Mouse (Mus musculus) spleen, adult 18-20 months (tissue): ENCODE data around the gene Tmem131.
"Not testable (repeated sequence)": the region's sequence is repeated elsewhere in the genome, so short reads cannot be mapped to it uniquely, and the experiment has no call there.

ENCODE experiments used
- DNase-seq, 2 experiments: peaks; one replicate each; pipeline ENCODE4 v3.0.0; 2022; ENCODE audit warnings: mixed read lengths in 2 of 2

Gene Tmem131

GRCm38 (mm10) chr1:36915200-36915580, 28.3 kb downstream of the Tmem131 start:
- DNase-seq: no peak

GRCm38 (mm10) chr1:36914455-36915199, 28.8 kb downstream of the Tmem131 start:
- no peak for DNase-seq

GRCm38 (mm10) chr1:36913806-36914205, 29.7 kb downstream of the Tmem131 start:
- DNase-seq: no peak

GRCm38 (mm10) chr1:36912239-36912638, 31.2 kb downstream of the Tmem131 start:
- DNase-seq: no peak

GRCm38 (mm10) chr1:36911603-36912002, 31.9 kb downstream of the Tmem131 start:
- DNase-seq: no peak

- DNase-seq: no peak
These were observed 33.1 kb downstream of the Tmem131 start for GRCm38 (mm10) chr1:36910397-36910796.

GRCm38 (mm10) chr1:36909965-36910364, 33.5 kb downstream of the Tmem131 start:
- not testable (repeated sequence) for DNase-seq

- no peak for DNase-seq
These were observed 38.2 kb downstream of the Tmem131 start for GRCm38 (mm10) chr1:36905216-36905615.

- DNase-seq: no peak
These were observed 39.0 kb downstream of the Tmem131 start for GRCm38 (mm10) chr1:36904489-36904888.

GRCm38 (mm10) chr1:36904084-36904451, 39.4 kb downstream of the Tmem131 start:
- no peak for DNase-seq

GRCm38 (mm10) chr1:36903376-36904083, 39.9 kb downstream of the Tmem131 start:
- no peak for DNase-seq

- no peak for DNase-seq
These were observed 40.7 kb downstream of the Tmem131 start for GRCm38 (mm10) chr1:36902533-36903315.

GRCm38 (mm10) chr1:36899622-36900021, 43.8 kb downstream of the Tmem131 start:
- no peak for DNase-seq

GRCm38 (mm10) chr1:36896423-36896822, 47.0 kb downstream of the Tmem131 start:
- no peak for DNase-seq

- DNase-seq: no peak
These were observed 48.0 kb downstream of the Tmem131 start for GRCm38 (mm10) chr1:36895452-36895851.

- no peak for DNase-seq
These were observed 49.3 kb downstream of the Tmem131 start for GRCm38 (mm10) chr1:36894136-36894535.

GRCm38 (mm10) chr1:36893720-36894119, 49.7 kb downstream of the Tmem131 start:
- not testable (repeated sequence) for DNase-seq

- no peak for DNase-seq
These were observed 50.3 kb downstream of the Tmem131 start for GRCm38 (mm10) chr1:36893146-36893545.

- DNase-seq: no peak
These were observed 51.0 kb downstream of the Tmem131 start for GRCm38 (mm10) chr1:36892461-36892860.

GRCm38 (mm10) chr1:36889016-36889415, 54.5 kb downstream of the Tmem131 start:
- DNase-seq: no peak

- DNase-seq: no peak
These were observed 56.3 kb downstream of the Tmem131 start for GRCm38 (mm10) chr1:36887172-36887571.

- DNase-seq: no peak
These were observed 57.0 kb downstream of the Tmem131 start for GRCm38 (mm10) chr1:36886489-36886888.

- no peak for DNase-seq
These were observed 58.9 kb downstream of the Tmem131 start for GRCm38 (mm10) chr1:36884536-36884935.

- DNase-seq: no peak
These were observed 59.7 kb downstream of the Tmem131 start for GRCm38 (mm10) chr1:36883805-36884204.
